Mouse (Mus musculus) small intestine, adult 2 months (tissue): ENCODE measurements around the gene Eif4b.

Experiments used
- CTCF ChIP-seq: fragments of 200-500 bp; IDR thresholded peaks from 2 replicates; pipeline ENCODE4 v1.5.1; 2012; ENCODE audit warnings: low read depth, mild to moderate bottlenecking, control low read depth, inconsistent platforms, low read length, moderate library complexity, mixed read lengths; ENCODE audit not compliant: insufficient replicate concordance, insufficient read length; ENCODE audit errors: extremely low read depth
- POLR2A ChIP-seq: fragments of 200-500 bp; IDR thresholded peaks from 2 replicates; pipeline ENCODE4 v1.6.1; 2012; ENCODE audit warnings: low read depth, mild to moderate bottlenecking, control low read depth, inconsistent platforms, low read length, moderate library complexity

DNA sequence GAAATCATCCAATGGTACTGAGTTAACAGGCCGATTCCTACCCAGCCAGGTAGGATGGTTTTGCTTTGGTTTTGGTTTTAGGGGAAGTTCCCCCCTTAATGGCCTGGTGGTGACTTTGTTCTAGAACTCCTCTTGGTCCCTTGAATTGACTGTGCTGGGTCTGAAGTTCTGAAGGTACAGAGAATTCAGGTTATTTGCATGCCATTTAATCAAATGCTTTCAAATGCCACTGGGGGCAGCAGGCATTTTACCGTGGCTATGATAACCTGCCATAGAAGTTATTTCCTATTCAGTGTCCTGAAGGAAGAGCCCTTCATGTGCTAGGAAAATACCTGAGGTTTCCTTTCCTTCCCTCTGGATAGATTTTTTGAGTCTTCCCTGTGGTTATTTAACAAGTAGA is 6.9 kb downstream of the Eif4b start:
- TF ChIP-seq POLR2A (no peak), CTCF (no peak)
